Mouse (Mus musculus) frontal cortex, postnatal 36 days (tissue): ENCODE data around the gene Cdk18.
"Not testable (repeated sequence)": the region's sequence is repeated elsewhere in the genome, so short reads cannot be mapped to it uniquely, and the experiment has no call there.

Experiments
- DNase-seq, 2 experiments: peaks; one replicate each; pipeline ENCODE4 v3.0.0; 2022; ENCODE audit warnings: low spot score in 2 of 2

The Cdk18 gene

GRCm38 (mm10) chr1:132139416-132139864, at the start of gene Cdk18:
Gene Cdk18 (minus strand): TSS chr1:132139684.
- DNase-seq, result peak in 1 of 2 experiments; percentile 46

- no peak for DNase-seq
These were observed 49.7 kb upstream of the Cdk18 start for GRCm38 (mm10) chr1:132189231-132189630.

GRCm38 (mm10) chr1:132188442-132189066, 49.1 kb upstream of the Cdk18 start:
- no peak for DNase-seq

- DNase-seq, result no peak
These were observed 46.8 kb upstream of the Cdk18 start for GRCm38 (mm10) chr1:132186303-132186702.

GRCm38 (mm10) chr1:132171619-132172018, 32.1 kb upstream of the Cdk18 start:
- no peak for DNase-seq

- DNase-seq, result no peak
These were observed 31.2 kb upstream of the Cdk18 start for GRCm38 (mm10) chr1:132170698-132171097.

GRCm38 (mm10) chr1:132168115-132168767, 28.8 kb upstream of the Cdk18 start:
- no peak for DNase-seq

- DNase-seq, result no peak
These were observed 26.4 kb upstream of the Cdk18 start for GRCm38 (mm10) chr1:132165859-132166258.

- no peak for DNase-seq
These were observed 25.5 kb upstream of the Cdk18 start for GRCm38 (mm10) chr1:132164780-132165518.

GRCm38 (mm10) chr1:132162618-132163017, 23.1 kb upstream of the Cdk18 start:
- DNase-seq, result not testable (repeated sequence)

GRCm38 (mm10) chr1:132161211-132161880, 21.9 kb upstream of the Cdk18 start:
- DNase-seq, result no peak

GRCm38 (mm10) chr1:132159681-132160080, 20.2 kb upstream of the Cdk18 start:
- DNase-seq, result no peak

GRCm38 (mm10) chr1:132158741-132159140, 19.3 kb upstream of the Cdk18 start:
- no peak for DNase-seq

- no peak for DNase-seq
These were observed 18.3 kb upstream of the Cdk18 start for GRCm38 (mm10) chr1:132157808-132158207.

GRCm38 (mm10) chr1:132157016-132157781, 17.7 kb upstream of the Cdk18 start:
- peak; percentile 87 to 91 for DNase-seq

GRCm38 (mm10) chr1:132155737-132156136, 16.3 kb upstream of the Cdk18 start:
- peak; percentile 79 to 85 for DNase-seq

GRCm38 (mm10) chr1:132153691-132154090, 14.2 kb upstream of the Cdk18 start:
- no peak for DNase-seq

- DNase-seq, result no peak
These were observed 13.7 kb upstream of the Cdk18 start for GRCm38 (mm10) chr1:132153086-132153690.

- DNase-seq, result no peak
These were observed 12.4 kb upstream of the Cdk18 start for GRCm38 (mm10) chr1:132151908-132152307.

- DNase-seq, result no peak
These were observed 11.5 kb upstream of the Cdk18 start for GRCm38 (mm10) chr1:132150817-132151601.
